Mouse (Mus musculus) lung, postnatal 36 days (tissue): Measurements from ENCODE around the gene Abcc2.

Experiments used
- DNase-seq: peaks from one replicate; pipeline ENCODE4 v3.0.0; 2022; ENCODE audit warnings: mixed read lengths

Abcc2 gene

DNA sequence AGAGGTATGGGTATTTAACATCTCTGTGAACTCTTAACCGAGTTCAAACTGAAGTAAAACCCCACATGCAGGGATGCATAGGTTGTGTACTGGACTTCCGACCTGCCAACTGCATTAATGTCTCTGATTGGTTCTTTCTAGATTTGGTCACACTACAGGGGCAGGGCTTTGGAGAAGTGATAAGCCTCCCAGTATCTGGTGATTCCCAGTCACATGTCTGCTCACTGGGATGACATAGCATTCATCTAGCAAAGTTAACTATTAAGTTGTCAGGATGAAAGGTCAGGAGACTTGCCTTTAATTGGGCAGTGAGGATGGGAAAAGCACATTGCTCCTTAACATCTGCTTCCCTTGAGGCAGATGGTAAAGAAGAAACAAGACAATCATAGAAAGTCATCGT is at the start of gene Abcc2:
Gene Abcc2 (plus strand): TSS at position 213 of the 400 bp plus-strand sequence.
- DNase-seq: no peak

DNA sequence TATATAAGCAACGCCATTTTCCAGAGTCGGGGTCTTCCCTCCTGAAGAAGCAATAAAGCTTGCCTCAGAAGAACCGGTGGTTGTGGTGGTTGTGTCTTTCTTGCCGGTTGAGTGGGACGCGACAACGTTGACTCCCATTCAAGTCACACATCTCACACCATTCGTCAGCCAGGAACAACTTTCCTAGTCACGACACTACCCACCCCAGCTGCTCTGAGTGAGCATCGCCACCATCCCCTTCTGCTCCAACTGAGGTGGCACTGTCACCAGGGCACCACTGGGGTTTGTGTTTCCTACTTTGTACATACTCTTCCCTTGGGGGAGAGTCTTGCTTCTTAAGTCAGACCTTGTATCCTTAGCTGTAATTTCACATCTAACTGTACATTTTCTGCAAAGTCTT is 43.6 kb upstream of the Abcc2 start:
- DNase-seq: no peak

DNA sequence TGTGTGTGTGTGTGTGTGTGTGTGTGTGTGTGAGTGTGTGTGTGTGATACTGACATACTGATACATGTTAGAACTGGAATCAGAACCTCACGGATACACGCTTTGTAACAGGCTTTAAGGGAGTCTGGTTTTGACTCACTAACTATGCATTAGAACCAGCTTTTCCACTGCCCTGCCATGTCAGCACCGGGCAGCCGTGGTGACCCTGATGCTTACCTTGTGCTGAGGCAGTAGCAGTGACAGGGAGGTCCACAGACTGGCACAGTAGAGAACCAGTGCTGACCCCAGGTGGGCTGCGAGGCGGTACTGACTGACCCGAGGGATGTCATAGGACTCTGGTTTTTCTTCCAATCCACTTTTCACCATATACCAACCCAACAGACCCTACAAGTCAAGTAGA is 38.6 kb upstream of the Abcc2 start:
- DNase-seq: no peak

DNA sequence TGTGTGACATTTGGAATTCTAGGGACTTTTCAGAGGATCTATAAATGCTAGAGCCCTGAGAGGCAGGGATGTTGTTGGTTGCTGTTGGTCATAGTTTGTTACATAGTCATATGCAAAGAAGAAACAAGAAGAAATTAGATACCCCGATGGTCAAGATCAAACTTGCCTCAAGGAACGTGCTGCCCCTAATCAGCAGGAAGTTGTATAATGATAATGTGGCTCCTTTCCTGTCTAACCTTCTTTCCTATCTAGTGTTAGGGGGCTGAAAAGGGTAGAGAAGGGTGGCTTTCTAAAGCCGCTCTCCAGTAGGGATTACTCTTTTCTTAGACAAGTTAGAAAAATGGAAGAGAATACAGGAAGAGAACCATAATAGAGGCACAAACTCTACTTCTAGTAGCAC is 36.3 kb upstream of the Abcc2 start:
- DNase-seq: no peak

DNA sequence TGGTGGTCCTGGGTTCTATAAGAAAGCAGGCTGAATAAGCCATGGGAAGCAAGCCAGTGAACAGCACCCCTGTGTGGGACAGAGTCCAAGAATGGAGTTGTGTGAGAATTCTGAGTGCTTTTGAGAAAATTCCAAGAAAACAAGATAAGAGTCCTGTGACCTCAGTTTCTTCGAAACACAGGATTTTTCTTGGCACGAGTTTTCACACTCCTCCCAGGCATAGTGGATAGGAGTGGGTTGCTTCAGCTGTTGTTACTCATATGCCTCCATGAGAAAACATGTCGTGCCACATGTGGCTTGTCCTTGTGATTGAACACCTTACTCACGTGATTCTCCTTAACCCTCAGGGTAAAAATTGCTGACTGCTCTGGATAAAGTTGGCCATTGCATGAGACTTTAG is 34.1 kb upstream of the Abcc2 start:
- no peak for DNase-seq

DNA sequence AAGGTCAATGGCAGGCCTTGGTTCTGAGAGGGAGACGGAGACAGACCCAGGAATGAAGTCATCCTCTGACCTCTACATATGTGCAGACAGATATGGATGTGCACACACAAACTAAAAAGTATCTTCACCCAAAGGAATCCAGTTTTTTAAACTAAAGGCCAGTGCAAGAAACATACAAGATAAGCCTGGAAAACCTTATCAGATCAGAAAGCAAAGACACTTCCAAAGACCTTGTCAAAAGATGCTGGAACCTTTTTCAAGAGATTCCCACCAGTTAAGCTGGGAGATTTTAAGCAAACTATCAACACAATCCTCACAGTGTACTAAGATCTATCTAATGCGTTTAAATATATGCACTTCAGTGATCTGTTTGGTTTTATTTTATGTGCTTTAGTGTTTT is 32.0 kb upstream of the Abcc2 start:
- no peak for DNase-seq

DNA sequence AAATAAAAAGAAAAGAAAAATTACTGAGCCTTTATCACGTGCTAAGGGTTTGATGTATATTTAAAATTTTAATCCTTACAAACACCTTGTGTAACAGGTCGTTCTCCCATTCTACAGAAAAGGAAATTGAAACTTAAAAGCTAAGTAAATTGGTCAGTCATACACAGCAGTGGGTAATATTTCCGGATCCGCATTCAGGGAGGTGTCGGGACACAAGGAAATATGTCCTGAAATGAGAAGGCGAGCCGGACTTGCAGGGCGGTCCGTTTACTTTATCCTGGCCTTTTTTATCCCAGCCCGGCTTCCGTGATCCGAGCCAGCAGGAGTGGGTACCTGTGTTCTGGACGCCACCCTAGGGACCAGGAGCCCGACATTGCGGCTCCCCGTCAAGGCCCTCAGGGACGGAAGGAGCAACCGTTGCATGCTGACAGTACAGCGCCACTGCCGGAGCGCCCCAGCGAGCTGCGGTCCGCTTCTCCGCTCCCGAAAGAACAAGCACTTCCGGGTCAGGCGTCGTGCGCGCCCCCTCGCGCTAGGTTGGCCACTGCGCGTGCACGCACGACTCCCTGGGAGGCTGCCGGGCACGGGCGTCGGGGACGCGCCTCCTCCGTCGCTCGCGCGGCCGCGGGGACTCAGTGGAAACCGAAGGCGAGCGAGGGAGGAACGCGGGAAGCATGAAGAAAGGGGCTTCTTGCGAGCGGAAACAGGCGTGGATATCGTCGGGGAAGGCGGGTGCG is 29.3 kb upstream of the Abcc2 start, which contains the start of the genes Cutc and Cox15:
Gene Cutc (plus strand): TSS at position 508 of the 737 bp plus-strand sequence.
Gene Cox15 (minus strand): TSS at position 512 of the 737 bp plus-strand sequence.
- DNase-seq: peak; percentile 98

DNA sequence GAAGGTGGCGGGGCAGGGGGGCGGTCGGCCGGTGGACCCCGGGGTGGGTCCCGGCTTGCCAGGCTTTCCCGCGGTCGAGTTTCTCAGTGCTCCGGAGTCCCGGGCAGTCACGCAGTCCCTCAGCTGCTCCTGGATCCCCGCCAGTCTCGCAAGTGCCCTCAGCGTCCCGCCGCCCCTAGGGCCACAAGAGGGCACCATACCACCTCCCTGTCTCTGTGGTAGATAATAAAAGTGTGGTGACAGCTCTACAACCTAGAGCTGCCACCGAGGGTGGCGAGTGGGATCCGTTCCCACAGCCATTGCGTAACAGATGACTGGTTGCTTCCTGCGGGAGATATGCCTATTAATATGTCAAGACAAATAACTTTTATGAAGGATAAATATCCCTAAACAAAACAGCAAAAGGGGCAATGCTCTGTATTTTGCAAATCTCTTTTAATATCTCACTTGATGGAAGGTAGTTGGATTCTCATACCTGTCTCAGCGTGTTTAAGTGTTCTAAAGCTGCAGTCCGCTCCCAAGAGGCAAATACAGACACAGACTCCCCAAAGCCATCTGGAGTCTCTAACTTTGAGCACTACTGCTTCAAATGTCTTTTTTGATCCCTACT is 28.7 kb upstream of the Abcc2 start:
- peak; percentile 94 for DNase-seq

DNA sequence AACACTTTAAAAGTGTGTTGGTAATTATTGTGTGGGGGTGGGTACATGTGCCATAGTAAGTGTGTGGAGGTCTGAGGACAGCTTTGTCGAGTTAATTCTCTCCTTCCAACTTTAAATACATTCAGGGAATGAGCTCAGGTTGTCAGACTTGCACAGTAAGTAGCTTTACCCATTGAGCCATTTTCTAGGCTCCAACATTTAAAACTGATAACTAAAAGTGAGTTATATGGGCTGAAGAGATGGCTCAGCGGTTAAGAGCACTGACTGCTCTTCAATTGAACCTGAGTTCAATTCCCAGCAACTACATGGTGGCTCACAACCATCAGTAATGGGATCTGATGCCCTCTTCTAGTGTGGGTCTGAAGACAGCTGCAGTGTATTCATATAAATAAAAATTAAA is 27.8 kb upstream of the Abcc2 start:
- DNase-seq: no peak

DNA sequence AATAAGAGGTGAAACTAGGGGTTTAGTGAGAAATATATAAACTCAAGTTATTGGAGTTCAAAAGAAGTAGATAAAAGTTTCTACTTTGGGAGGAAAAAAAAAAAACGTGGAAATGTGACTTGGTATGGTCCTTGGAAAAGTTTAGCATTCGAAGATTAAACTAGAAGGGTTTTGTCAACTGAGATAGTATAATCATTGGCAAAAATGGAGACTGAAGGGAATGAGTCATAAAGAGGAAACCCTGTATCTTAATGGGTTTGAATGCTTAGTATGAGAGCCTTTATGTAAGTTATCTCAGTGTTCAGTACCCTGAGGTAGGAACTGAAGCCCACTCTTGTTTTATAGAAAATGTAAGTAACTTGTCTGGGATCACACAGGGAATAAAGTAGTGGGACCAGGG is 27.1 kb upstream of the Abcc2 start:
- DNase-seq: no peak

DNA sequence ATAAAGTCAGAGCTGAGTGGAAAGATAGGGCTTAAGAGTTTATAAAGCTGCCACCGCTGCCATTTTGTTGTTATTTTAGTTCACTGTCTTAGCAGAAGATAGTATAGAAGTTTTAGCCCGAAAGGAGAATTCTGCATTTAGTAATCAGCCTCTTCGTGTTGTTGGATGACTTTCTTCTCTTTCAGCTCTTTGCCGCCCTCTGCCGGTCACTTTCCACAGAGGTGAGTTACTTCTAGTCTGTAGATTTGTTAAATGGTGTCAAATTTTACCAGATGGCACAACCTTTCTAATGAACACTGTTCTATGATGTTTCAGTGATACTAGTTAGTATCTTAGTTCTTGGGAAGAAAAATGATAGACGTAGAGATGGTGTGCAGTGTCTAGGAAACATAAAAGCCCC is 21.5 kb upstream of the Abcc2 start:
- DNase-seq: peak; percentile 89

DNA sequence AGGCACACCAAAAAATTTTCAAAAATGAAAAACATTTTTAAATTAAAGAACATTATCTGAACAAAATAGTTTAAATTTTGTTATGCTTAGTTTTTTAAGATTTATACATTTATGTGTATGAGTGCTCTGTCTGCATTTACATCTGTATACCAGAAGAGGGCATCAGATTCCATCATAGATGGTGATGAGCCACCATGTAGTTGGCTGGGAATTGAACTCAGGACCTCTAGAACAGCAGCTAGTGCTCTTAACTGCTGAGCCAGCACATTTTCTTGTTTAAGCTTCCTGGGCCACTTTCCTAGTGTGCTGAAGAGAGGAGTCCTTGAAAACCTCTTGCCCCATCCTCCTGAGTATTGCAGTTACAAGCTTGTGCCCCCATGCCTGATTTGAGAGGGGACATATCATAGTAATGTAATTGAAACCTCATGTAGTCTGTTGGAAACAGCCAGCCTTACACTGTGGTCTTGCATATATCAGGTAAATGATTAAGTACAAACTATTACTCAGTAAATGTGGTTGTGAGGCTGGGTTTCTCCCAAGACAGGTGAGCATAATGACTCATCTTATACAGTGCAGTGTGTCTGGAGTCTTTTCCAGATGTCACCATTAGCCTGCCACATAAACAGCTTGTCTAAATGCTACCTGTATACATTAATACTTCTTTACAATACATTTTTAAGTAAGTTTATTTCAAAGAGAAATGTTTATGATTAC is 20.3 kb upstream of the Abcc2 start:
- DNase-seq: no peak

DNA sequence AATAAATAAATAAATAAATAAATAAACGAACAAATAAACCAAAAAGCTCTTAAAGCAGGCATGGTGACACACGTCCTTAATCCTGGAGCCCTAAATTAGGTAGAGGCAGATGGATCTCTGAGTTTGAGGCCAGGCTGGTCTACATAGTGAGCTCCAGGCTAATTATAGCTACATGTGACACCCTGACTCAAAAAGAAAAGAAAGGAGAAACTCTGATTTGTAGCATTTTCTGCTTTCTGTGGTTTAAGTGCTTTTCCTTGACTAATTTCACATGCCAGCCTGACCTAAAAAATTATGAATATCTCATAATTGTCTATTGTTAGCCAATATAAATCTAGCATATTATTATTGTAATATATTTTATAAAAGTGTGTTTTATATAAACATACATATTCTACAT is 19.6 kb upstream of the Abcc2 start:
- no peak for DNase-seq

DNA sequence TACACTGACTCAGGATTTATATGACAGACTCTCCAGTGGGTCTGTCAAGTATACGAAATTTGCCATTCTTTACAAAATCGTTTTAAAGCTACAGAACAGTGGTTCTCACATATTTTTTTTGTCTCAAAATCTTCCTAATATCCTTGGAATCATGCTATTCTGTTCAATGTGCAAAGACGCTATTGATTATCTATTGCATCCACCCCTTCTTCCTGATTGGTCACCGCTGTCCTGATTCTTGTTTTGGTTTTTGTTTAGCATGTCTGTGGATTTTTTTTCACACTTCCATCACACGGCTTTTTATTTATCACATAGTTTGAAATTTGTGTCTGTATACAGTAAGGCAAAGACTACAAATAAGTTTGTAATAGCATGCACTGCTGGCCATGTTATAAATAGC is 15.5 kb upstream of the Abcc2 start:
- no peak for DNase-seq

DNA sequence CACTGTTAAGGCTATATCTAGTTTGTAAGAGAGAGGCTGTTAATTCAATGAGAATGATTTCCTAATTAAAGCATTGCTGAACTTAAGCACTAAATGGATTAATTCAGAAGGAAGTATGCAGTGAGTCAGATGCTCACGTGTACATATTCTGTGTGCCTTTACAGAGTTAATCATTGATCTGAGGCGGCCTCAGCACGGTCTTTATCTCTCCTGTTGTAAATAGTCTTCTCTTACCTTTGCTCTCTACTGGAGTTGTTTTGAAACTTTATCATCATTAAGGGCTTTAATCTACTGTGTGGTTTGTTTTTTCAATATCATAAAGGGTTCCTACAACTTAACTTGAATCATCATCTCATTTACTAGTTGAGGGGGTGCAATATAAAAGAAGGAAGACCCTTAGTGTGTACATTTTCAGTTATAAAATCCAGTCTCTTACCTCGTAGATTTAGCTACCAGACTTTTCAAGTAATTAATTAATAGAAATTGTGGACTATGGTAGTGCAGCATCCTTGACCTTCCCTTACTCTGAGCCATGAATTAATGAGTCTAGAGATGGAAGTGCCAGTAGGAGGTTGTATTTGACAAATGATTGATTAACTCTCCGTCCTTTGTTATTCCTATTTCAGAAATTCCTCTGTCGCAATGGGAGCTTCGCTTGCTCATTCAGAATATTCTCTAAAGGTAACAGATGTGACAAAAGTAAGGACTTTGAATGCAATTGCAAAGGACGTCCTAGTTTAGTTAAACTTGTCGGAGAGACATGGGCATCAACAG is 14.3 kb upstream of the Abcc2 start:
- DNase-seq: no peak

DNA sequence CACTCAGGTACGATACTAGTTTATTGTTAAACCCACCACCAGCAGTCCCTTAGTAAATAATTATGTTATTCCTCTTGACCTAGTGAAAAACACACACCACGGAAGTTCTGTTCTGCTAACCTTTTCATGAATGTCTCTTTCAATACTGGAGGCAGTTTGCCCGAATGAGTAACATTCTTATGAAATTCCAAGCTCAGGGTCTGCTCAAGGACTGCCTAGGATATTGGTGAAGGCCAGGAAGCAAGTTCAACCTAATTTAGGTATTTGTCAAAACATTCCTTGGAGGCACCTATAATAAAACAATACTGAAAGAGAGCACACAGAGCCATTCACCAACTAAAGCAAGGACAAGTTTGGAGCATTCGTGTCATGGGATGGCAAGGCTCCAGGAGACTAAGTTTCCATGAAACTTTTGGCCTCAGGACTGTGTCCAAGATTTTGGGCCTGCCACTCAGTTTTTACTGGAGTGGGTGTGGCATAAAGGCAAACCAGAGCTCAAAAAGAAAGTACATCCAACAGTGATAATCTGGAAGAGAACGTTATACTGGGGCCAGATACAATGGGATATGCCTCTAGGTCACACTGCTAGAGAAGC is 12.5 kb upstream of the Abcc2 start:
- no peak for DNase-seq

DNA sequence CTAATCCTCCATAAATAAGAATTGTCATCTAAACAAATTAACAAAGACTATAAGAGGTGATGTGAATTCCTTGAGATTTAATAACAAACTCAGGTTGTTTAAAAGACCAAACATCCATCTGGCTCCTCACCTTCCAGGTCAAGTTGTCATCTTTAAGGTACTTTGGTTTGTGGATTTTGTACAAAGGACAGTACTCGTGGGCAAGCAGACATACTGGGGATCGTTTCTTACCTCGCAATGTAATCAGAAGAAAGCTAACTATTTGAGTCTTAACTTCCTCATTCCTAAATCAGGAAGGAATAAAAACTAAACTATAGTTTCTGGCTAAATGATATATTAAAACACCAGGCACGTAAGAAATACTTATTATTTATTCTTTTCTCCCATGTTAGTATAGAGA is 11.4 kb upstream of the Abcc2 start:
- DNase-seq: no peak

DNA sequence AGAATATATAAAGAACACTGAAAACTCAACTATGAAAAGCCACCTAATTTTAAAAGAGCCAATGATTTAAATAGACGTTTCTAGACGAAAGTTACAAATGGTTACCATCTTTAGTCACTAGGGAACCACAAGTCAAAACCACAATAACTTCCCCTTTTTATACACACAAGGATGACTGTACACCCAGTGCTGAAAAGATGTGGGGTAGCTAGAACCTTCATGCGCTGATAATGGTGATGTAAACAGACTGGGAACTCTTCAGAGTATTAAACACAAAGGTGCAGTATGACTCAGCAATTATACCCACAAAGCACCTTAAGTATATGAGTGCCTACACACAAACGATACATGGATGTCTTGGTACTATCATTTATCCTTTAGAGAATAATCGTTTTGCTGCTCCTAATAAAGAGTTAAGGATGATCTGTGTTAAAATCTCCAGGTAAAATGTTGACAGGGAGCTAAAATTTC is 10.5 kb upstream of the Abcc2 start:
- DNase-seq: peak; percentile 13

DNA sequence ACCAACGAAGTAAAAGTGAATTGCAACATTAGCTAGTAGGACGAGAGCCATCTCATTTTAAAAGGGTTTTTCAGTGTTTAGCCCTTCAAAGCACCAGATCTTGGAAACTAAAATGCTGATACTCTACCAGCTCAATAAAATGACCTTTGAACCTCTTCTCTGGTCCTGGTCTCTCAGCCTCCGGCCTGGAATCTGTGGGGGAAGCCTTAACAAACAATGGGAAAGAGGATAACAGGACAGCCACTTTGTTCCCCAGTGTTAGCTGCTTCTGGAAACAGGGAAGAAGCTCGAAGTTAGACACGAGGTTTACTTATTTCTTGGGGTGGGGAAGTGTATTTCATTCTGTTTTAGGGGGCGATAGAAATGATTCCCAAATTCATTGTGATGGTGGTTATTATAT is 9.7 kb upstream of the Abcc2 start:
- DNase-seq: no peak

DNA sequence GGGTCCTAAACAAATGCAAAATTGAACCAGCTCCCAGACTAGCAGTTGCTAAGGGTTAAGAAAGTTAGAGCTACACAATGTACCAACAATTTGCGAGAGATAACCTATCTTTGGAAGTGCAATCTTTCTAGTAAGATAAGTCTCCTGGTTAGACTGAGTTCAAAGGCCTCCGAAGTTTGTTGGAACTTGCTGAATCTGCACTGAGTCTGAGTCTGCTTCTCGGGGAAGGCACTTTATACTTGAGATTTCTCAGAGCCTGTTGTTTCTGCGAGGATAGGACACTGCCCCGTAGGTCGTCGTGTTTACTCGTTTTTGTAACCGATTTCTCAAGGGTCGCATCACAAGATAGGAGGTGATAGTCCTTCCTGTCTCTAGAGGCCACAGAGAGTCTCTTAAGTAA is 6.6 kb upstream of the Abcc2 start:
- DNase-seq: no peak

DNA sequence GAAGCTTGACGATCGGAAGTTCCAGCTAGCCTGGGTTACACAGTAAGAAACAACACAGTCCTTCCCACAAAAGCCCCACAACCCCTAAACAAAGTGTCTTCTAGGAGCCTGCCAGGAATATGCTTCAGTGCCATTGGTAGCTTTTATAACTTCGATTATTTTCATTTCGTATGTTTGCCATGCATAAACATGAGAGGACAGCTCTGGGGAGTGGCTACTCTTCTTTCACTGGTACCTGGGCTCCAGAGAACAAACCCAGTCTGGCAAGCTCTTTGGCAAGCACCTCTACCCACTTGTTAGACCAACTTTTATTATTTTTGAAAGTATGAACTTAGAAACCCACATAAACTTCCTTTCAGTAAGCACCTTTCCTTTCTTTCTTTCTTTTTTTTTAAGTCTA is 5.4 kb upstream of the Abcc2 start:
- DNase-seq: no peak

DNA sequence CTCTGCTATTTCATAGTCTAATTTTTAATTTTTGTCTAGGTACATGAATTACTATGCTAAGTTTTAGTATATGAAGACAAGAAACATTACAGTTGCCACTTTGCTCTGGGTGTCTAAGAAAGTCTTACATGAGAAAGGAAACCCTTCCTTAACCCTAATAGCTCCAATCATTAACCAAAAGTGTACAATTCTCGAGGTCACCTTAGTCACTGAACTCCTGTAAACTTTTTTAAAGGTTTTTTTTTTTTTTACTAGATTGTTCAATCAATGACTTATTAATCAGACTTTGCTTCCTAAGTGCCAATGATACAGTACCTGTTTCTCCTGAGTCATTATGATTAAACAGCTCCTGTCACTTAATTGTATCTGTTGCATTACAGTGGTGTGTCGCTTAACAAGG is 4.7 kb upstream of the Abcc2 start:
- no peak for DNase-seq

DNA sequence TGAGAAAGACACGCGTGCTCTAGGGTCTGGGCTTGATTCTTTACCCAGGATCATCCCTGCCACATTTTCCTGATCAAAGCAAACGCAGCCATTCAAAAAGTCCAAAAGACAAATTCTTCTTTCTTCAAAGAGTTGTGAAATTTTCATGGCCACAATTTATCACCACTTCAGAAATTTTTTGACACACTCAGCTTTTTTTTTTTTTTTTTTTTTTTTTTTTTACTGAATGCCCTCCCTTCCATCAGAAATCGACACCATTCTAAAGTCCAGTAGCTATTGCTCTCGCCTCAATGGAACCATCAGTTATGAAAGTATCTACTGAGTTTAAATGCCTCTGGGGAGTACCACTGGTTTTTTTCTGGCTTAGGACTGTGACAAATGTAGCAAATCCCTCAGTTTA is 1.6 kb upstream of the Abcc2 start:
- DNase-seq: no peak
